Mouse (Mus musculus) kidney, postnatal 0 days (tissue): ENCODE measurements around the gene Msh4. TPM values are rescaled to one million over a fixed set of nuclear protein-coding genes. Genes with fewer than 3 reads are reported as not detected.

ENCODE experiments used
- ATAC-seq: fragments of 200-750 bp; cut with Nextera tagmentation; replicated peaks from 2 replicates; pipeline ENCODE4 v1.8.0; 2017; ENCODE audit warnings: low read depth, moderate number of reproducible peaks, moderate TSS enrichment, moderate library complexity; ENCODE audit not compliant: low FRiP score
- DNase-seq: peaks from one replicate; pipeline ENCODE4 v3.0.0-alpha.2; 2016; ENCODE audit warnings: low spot score
- H3K27ac ChIP-seq: fragments of 300-500 bp; sonication (generic); 2 replicates; pipeline ENCODE4 v1.5.1; 2014; ENCODE audit warnings: mild to moderate bottlenecking
- H3K27me3 ChIP-seq: fragments of 300-500 bp; sonication (generic); 2 replicates; pipeline ENCODE4 v1.6.1; 2014; ENCODE audit warnings: low read length, mixed read lengths; ENCODE audit not compliant: insufficient read depth
- H3K36me3 ChIP-seq: fragments of 300-500 bp; sonication (generic); 2 replicates; pipeline ENCODE4 v1.6.1; 2014; ENCODE audit warnings: low read length, mixed read lengths; ENCODE audit not compliant: insufficient read depth
- H3K4me1 ChIP-seq: fragments of 300-500 bp; sonication (generic); replicated peaks from 2 replicates; pipeline ENCODE4 v1.6.1; 2014; ENCODE audit warnings: antibody characterized with exemption, low read length, mixed read lengths; ENCODE audit not compliant: insufficient read depth
- H3K4me2 ChIP-seq: fragments of 300-500 bp; sonication (generic); 2 replicates; pipeline ENCODE4 v1.6.1; 2014; ENCODE audit warnings: mild to moderate bottlenecking, low read length, moderate library complexity, mixed read lengths
- H3K4me3 ChIP-seq: fragments of 300-500 bp; sonication (generic); replicated peaks from 2 replicates; pipeline ENCODE4 v1.5.1; 2014; ENCODE audit warnings: low read depth, low read length
- H3K9ac ChIP-seq: fragments of 300-500 bp; sonication (generic); 2 replicates; pipeline ENCODE4 v1.6.1; 2014; ENCODE audit warnings: low read depth, low read length
- H3K9me3 ChIP-seq: fragments of 300-500 bp; sonication (generic); replicated peaks from 2 replicates; pipeline ENCODE4 v1.6.1; 2016; ENCODE audit warnings: low read length, inconsistent platforms, mixed read lengths
- CTCF ChIP-seq: IDR thresholded peaks from 2 replicates; pipeline ENCODE4 v1.5.1; 2016; ENCODE audit warnings: antibody characterized with exemption, low read depth, mild to moderate bottlenecking, moderate library complexity
- WGBS: fragments of 180-500 bp; shearing (Covaris S2); extraction: QIAGEN DNeasy Blood & Tissue Kit; methylation state at CpG from one replicate; pipeline ENCODE4 v1.1.7; 2014; 5-methylcytosine and 5-hydroxymethylcytosine counted together
- polyA plus RNA-seq: library from polyadenylated mRNA; unstranded; fragments of >200 nt; fragmentation: Nextera tagmentation; extraction: Ambion mirVana; gene quantifications from 2 replicates; pipeline ENCODE4 v1.2.1, GENCODE M21; 2015

The Msh4 gene
- polyA plus RNA-seq, 1 experiment from 2014 or later: 0.09 TPM

- H3K4me2 ChIP-seq: no peak overlapping the region
- H3K9ac ChIP-seq: no peak overlapping the region
- no peak overlapping the region for H3K4me3 ChIP-seq
- 0 out of 2 replicates have a peak, but pooled peaks cover 5% of the 10 kb centered on the region for H3K4me1 ChIP-seq
- DNase-seq (no peak), ATAC-seq (no peak)
- no peaks in the 10 kb centered on the region for H3K36me3 ChIP-seq
- no peak overlapping the region for H3K27ac ChIP-seq
- no peaks in the 10 kb centered on the region for H3K9me3 ChIP-seq
- no peaks in the 10 kb centered on the region for H3K27me3 ChIP-seq
- no peak for TF ChIP-seq CTCF
- 80% methylated on average over 7 of the region's 7 CpGs for WGBS
Observed at GRCm38 (mm10) chr3:153847207-153847733, 58.7 kb downstream of the Msh4 start.

GRCm38 (mm10) chr3:153846109-153846508 is 59.8 kb downstream of the Msh4 start:
- TF ChIP-seq CTCF: no peak
- WGBS: 93% methylated on average over 4 of the region's 4 CpGs
- Histone ChIP-seq H3K4me3 (no peak overlapping the region), H3K36me3 (no peaks in the 10 kb centered on the region), H3K27ac (no peak overlapping the region), H3K27me3 (no peaks in the 10 kb centered on the region), H3K4me2 (no peak overlapping the region), H3K4me1 (0 out of 2 replicates have a peak, but pooled peaks cover 5% of the 10 kb centered on the region), H3K9me3 (no peaks in the 10 kb centered on the region), H3K9ac (no peak overlapping the region)
- no peak for DNase-seq
- ATAC-seq: no peak

- Histone ChIP-seq H3K4me2 (no peak overlapping the region), H3K4me1 (0 out of 2 replicates have a peak, but pooled peaks cover 5% of the 10 kb centered on the region), H3K9me3 (no peaks in the 10 kb centered on the region), H3K4me3 (no peak overlapping the region), H3K27me3 (no peaks in the 10 kb centered on the region), H3K9ac (no peak overlapping the region), H3K36me3 (no peaks in the 10 kb centered on the region), H3K27ac (no peak overlapping the region)
- whole genome bisulfite sequencing: 85% methylated on average over 2 of the region's 2 CpGs
- no peak for TF ChIP-seq CTCF
- DNase-seq: no peak
- ATAC-seq: no peak
Observed at GRCm38 (mm10) chr3:153845500-153845899, 60.4 kb downstream of the Msh4 start.

- Histone ChIP-seq H3K9ac (no peak overlapping the region), H3K4me1 (0 out of 2 replicates have a peak, but pooled peaks cover 5% of the 10 kb centered on the region), H3K27ac (no peak overlapping the region), H3K4me3 (no peak overlapping the region), H3K36me3 (no peaks in the 10 kb centered on the region), H3K9me3 (no peaks in the 10 kb centered on the region), H3K4me2 (no peak overlapping the region), H3K27me3 (no peaks in the 10 kb centered on the region)
- ATAC-seq (no peak), DNase-seq (no peak)
- 91% methylated on average over 9 of the region's 9 CpGs for WGBS
- TF ChIP-seq CTCF: no peak
Observed at GRCm38 (mm10) chr3:153844757-153845156, 61.2 kb downstream of the Msh4 start.

GRCm38 (mm10) chr3:153844030-153844429 is 61.9 kb downstream of the Msh4 start, which contains the start of gene Asb17:
Asb17 (plus strand) TSS chr3:153844209.
- no peak for DNase-seq
- TF ChIP-seq CTCF: no peak
- Histone ChIP-seq H3K27ac (no peak within 1 kb of the TSS), H3K36me3 (no peaks in the 10 kb centered on the region), H3K27me3 (no peaks in the 10 kb centered on the region), H3K4me3 (no peak within 1 kb of the TSS), H3K9me3 (no peaks in the 10 kb centered on the region), H3K9ac (no peak within 1 kb of the TSS), H3K4me1 (no peaks in the 10 kb centered on the region), H3K4me2 (no peak within 1 kb of the TSS)
- WGBS: 67% methylated on average over 10 of the region's 10 CpGs
- ATAC-seq: no peak

GRCm38 (mm10) chr3:153837593-153837992 is 68.3 kb downstream of the Msh4 start:
- Histone ChIP-seq H3K9ac (no peak overlapping the region), H3K4me3 (no peak overlapping the region), H3K27me3 (no peaks in the 10 kb centered on the region), H3K4me1 (no peaks in the 10 kb centered on the region), H3K36me3 (no peaks in the 10 kb centered on the region), H3K4me2 (no peak overlapping the region), H3K27ac (no peak overlapping the region), H3K9me3 (no peaks in the 10 kb centered on the region)
- no peak for TF ChIP-seq CTCF
- DNase-seq: no peak
- WGBS: 20% methylated on average over 4 of the region's 4 CpGs
- ATAC-seq: no peak

GRCm38 (mm10) chr3:153836316-153836715 is 69.6 kb downstream of the Msh4 start:
- Histone ChIP-seq H3K36me3 (no peaks in the 10 kb centered on the region), H3K4me2 (no peak overlapping the region), H3K9me3 (no peaks in the 10 kb centered on the region), H3K27me3 (no peaks in the 10 kb centered on the region), H3K4me1 (no peaks in the 10 kb centered on the region), H3K9ac (no peak overlapping the region), H3K4me3 (no peak overlapping the region), H3K27ac (no peak overlapping the region)
- ATAC-seq: no peak
- no peak for TF ChIP-seq CTCF
- WGBS: 78% methylated on average over 3 of the region's 3 CpGs
- DNase-seq: no peak
